Mouse (Mus musculus): ENCODE data around the gene 1700080E11Rik. TPM values are rescaled to one million over a fixed set of nuclear protein-coding genes. Genes with fewer than 3 reads are reported as not detected.
"Not testable (repeated sequence)": the region's sequence is repeated elsewhere in the genome, so short reads cannot be mapped to it uniquely, and the experiment has no call there.

Gene 1700080E11Rik
- polyA plus RNA-seq, 1 experiment from 2014 or later, result not detected

- not testable (repeated sequence) for H3K9ac ChIP-seq (ENCODE audit: low read length); H3K4me3 ChIP-seq (ENCODE audit: low read depth, low read length)
- 89% methylated on average over 3 of the region's 3 CpGs for WGBS
Measured at GRCm38 (mm10) chr9:105125206-105125605, 19.7 kb downstream of the 1700080E11Rik start.

GRCm38 (mm10) chr9:105103893-105104292 is 41.0 kb downstream of the 1700080E11Rik start:
- H3K4me2 ChIP-seq (ENCODE audit: low read depth, low read length, severe bottlenecking), result no peak overlapping the region
- no peak overlapping the region for H3K27ac ChIP-seq (ENCODE audit: low read depth, low read length)
- DNase-seq (ENCODE audit: low spot score) (no peak), ATAC-seq (replicated peaks; ENCODE audit: low FRiP score) (no peak)
- WGBS, result 91% methylated on average over 5 of the region's 5 CpGs
- H3K27me3 ChIP-seq (ENCODE audit: control insufficient read depth, insufficient read depth, low read length), result no peaks in the 10 kb centered on the region
- no peaks in the 10 kb centered on the region for H3K36me3 ChIP-seq (ENCODE audit: control insufficient read depth, insufficient read depth, low read length)
- H3K9ac ChIP-seq (ENCODE audit: low read length), result no peak overlapping the region
- H3K4me1 ChIP-seq (replicated peaks; ENCODE audit: control insufficient read depth, insufficient read depth, low read length), result no peaks in the 10 kb centered on the region
- no peak overlapping the region for H3K4me3 ChIP-seq (ENCODE audit: low read depth, low read length)
- H3K9me3 ChIP-seq (ENCODE audit: control insufficient read depth, low read length), result no peaks in the 10 kb centered on the region

More at GRCm38 (mm10) chr9:105125206-105125605, 19.7 kb downstream of the 1700080E11Rik start:
- DNase-seq (ENCODE audit: low spot score); H3K27ac ChIP-seq (ENCODE audit: low read depth, low read length); H3K36me3 ChIP-seq (ENCODE audit: control insufficient read depth, insufficient read depth, low read length); H3K9me3 ChIP-seq (ENCODE audit: control insufficient read depth, low read length); H3K4me1 ChIP-seq (replicated peaks; ENCODE audit: control insufficient read depth, insufficient read depth, low read length); ATAC-seq (replicated peaks; ENCODE audit: low FRiP score); H3K4me2 ChIP-seq (ENCODE audit: low read depth, low read length, severe bottlenecking); H3K27me3 ChIP-seq (ENCODE audit: control insufficient read depth, insufficient read depth, low read length): not testable (repeated sequence)

GRCm38 (mm10) chr9:105101911-105102310 is 43.0 kb downstream of the 1700080E11Rik start:
- no peak overlapping the region for H3K4me3 ChIP-seq (ENCODE audit: low read depth, low read length)
- no peaks in the 10 kb centered on the region for H3K4me1 ChIP-seq (replicated peaks; ENCODE audit: control insufficient read depth, insufficient read depth, low read length)
- H3K9ac ChIP-seq (ENCODE audit: low read length), result no peak overlapping the region
- H3K9me3 ChIP-seq (ENCODE audit: control insufficient read depth, low read length), result no peaks in the 10 kb centered on the region
- no peaks in the 10 kb centered on the region for H3K27me3 ChIP-seq (ENCODE audit: control insufficient read depth, insufficient read depth, low read length)
- WGBS, result 69% methylated on average over 1 of the region's 1 CpGs
- no peaks in the 10 kb centered on the region for H3K36me3 ChIP-seq (ENCODE audit: control insufficient read depth, insufficient read depth, low read length)
- no peak overlapping the region for H3K4me2 ChIP-seq (ENCODE audit: low read depth, low read length, severe bottlenecking)
- DNase-seq (ENCODE audit: low spot score) (no peak), ATAC-seq (replicated peaks; ENCODE audit: low FRiP score) (no peak)
- no peak overlapping the region for H3K27ac ChIP-seq (ENCODE audit: low read depth, low read length)

GRCm38 (mm10) chr9:105100807-105101570 is 43.9 kb downstream of the 1700080E11Rik start:
- no peaks in the 10 kb centered on the region for H3K4me1 ChIP-seq (replicated peaks; ENCODE audit: control insufficient read depth, insufficient read depth, low read length)
- H3K27ac ChIP-seq (ENCODE audit: low read depth, low read length), result no peak overlapping the region
- no peak overlapping the region for H3K9ac ChIP-seq (ENCODE audit: low read length)
- no peak for ATAC-seq (replicated peaks; ENCODE audit: low FRiP score)
- WGBS, result 74% methylated on average over 15 of the region's 15 CpGs
- no peaks in the 10 kb centered on the region for H3K27me3 ChIP-seq (ENCODE audit: control insufficient read depth, insufficient read depth, low read length)
- H3K36me3 ChIP-seq (ENCODE audit: control insufficient read depth, insufficient read depth, low read length), result no peaks in the 10 kb centered on the region
- H3K4me3 ChIP-seq (ENCODE audit: low read depth, low read length), result no peak overlapping the region
- DNase-seq (ENCODE audit: low spot score), result no peak
- no peak overlapping the region for H3K4me2 ChIP-seq (ENCODE audit: low read depth, low read length, severe bottlenecking)
- no peaks in the 10 kb centered on the region for H3K9me3 ChIP-seq (ENCODE audit: control insufficient read depth, low read length)

Other genes starting within 250 kb of the 1700080E11Rik start
- gene Mrpl3, start 91.9 kb downstream of the 1700080E11Rik start, polyA plus RNA-seq (2014; fragmentation: Nextera tagmentation; extraction: Ambion mirVana), result 125 and 126 TPM in 2 replicates
- 14.0 and 15.3 TPM in 2 replicates for gene Nudt16, start 13.3 kb downstream of the 1700080E11Rik start, polyA plus RNA-seq (2014; fragmentation: Nextera tagmentation; extraction: Ambion mirVana)

Measured in forebrain, embryonic 11.5 days (tissue).